Mouse (Mus musculus): ENCODE measurements around the gene Htr2a.

DNA sequence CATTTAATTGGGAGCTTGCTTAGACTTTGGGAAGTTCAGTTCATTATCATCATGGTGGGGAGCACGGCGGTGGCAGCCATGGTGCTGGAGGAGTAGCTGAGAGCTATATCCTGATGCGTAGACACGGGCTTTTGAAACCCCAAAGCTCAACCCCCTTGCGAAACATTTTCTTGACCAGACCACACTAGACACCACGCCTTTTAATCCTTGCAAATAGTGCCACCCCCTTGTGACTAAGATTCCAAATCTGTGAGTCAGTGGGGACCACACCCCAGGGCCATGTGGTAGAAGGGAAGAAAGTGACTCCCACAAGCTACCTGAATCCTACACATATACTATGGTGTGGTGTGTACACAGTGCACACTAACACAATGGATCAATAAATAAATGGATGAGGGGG is 96.2 kb downstream of the Htr2a start:
- no peak for TF ChIP-seq CTCF (IDR thresholded peaks at IDR 0.05; ENCODE audit: low read depth)
- TF ChIP-seq EP300 (IDR thresholded peaks at IDR 0.05; ENCODE audit: low read depth): no peak
